Mouse (Mus musculus) lung, adult 2 months (tissue): ENCODE results near the gene Spcs2.

Experiments used
- CTCF ChIP-seq: fragments of 200-500 bp; IDR thresholded peaks from 2 replicates; pipeline ENCODE4 v1.5.1; 2011; ENCODE audit warnings: mild to moderate bottlenecking, low read length, control low read depth; ENCODE audit not compliant: insufficient read depth
- POLR2A ChIP-seq: fragments of 200-500 bp; IDR thresholded peaks from 2 replicates; pipeline ENCODE4 v1.6.1; 2011; ENCODE audit warnings: low read depth, mild to moderate bottlenecking, control low read depth, low read length, borderline replicate concordance; ENCODE audit errors: extremely low read depth

- no peak for TF ChIP-seq POLR2A
- TF ChIP-seq CTCF, result no peak
Measured at GRCm38 (mm10) chr7:99894478-99894877, 31.2 kb upstream of the Spcs2 start.
